Comparison of ENCODE assay signal across 13 mouse cellular contexts in genomic region chr2:5706618-5707017, GRCm38 (mm10). TPM values are rescaled to one million over a fixed set of nuclear protein-coding genes. Genes with fewer than 3 reads are reported as not detected.
A peak's percentile ranks its signal among the peaks of the same experiment; 100 is the strongest.
DNase-seq lines count a peak whose midpoint lies in the region; ATAC-seq and TF ChIP-seq lines count a peak whose summit lies in the region.
"Had no signal": no experiment of that assay in that cellular context is flagged by ENCODE, and none has a peak within 500 bp of the region (broad histone marks: within the 10 kb centered on the region; RNA-seq: fewer than 3 reads in every experiment).

No protein-coding gene starts in this region.

- intact Hi-C loops in left cerebral cortex, postnatal 14 days (cut with DNase I): no loop called here

- H3K9ac ChIP-seq in lung, postnatal 0 days (replicated peaks; ENCODE audit: low read depth): no peak overlapping the region
- H3K9ac ChIP-seq: forebrain, embryonic 13.5 days; hindbrain, embryonic 14.5 days; limb, embryonic 15.5 days had no signal

- H3K27me3 ChIP-seq in lung, postnatal 0 days (replicated peaks; ENCODE audit: insufficient read depth, low read length): no peaks in the 10 kb centered on the region

- DNase-seq in lung, postnatal 14 days: peak; percentile 3
- no peak for DNase-seq in lung, postnatal 0 days (ENCODE audit: low spot score)
- DNase-seq in MN1 (ENCODE audit: low spot score): peak; percentile 29
- peak; percentile 46 to 61 for DNase-seq in cerebellum, postnatal 25 days
- DNase-seq in thymus, postnatal 0 days (ENCODE audit: low spot score): peak; percentile 79
- no peak for DNase-seq in heart, adult 9 months (ENCODE audit: low spot score in 2 of 2)
- DNase-seq in left cerebral cortex, postnatal 14 days (ENCODE audit: low spot score in 2 of 2): no peak
- DNase-seq: adrenal gland, postnatal 25 days; kidney, postnatal 4 days had no signal

- ATAC-seq in lung, postnatal 0 days: no peak
- ATAC-seq: forebrain, embryonic 13.5 days had no signal

- no peak overlapping the region for H3K4me2 ChIP-seq in lung, postnatal 0 days (replicated peaks; ENCODE audit: low read depth, low read length)
- H3K4me2 ChIP-seq: forebrain, embryonic 13.5 days; hindbrain, embryonic 14.5 days; limb, embryonic 15.5 days had no signal

- no peaks in the 10 kb centered on the region for H3K4me1 ChIP-seq in lung, postnatal 0 days (ENCODE audit: insufficient read depth, low read depth, low read length)
- H3K4me1 ChIP-seq: forebrain, embryonic 13.5 days; limb, embryonic 15.5 days; midbrain, embryonic 10.5 days had no signal

- no peak overlapping the region for H3K27ac ChIP-seq in lung, postnatal 0 days (ENCODE audit: low read length)
- H3K27ac ChIP-seq: forebrain, embryonic 13.5 days; hindbrain, embryonic 14.5 days; limb, embryonic 15.5 days; midbrain, embryonic 10.5 days had no signal

- no peak for TF ChIP-seq CTCF in lung, postnatal 0 days (IDR thresholded peaks at IDR 0.05)

- WGBS in lung, postnatal 0 days: 69% methylated on average over 4 of the region's 4 CpGs

- no peak overlapping the region for H3K4me3 ChIP-seq in lung, postnatal 0 days (ENCODE audit: low read depth, low read length)
- H3K4me3 ChIP-seq: forebrain, embryonic 13.5 days; limb, embryonic 15.5 days; midbrain, embryonic 10.5 days had no signal

- no peaks in the 10 kb centered on the region for H3K36me3 ChIP-seq in lung, postnatal 0 days (ENCODE audit: insufficient read depth, low read length)
- H3K36me3 ChIP-seq: limb, embryonic 15.5 days; midbrain, embryonic 10.5 days had no signal

- TF ChIP-seq EP300 in lung, postnatal 0 days (IDR thresholded peaks at IDR 0.05): no peak

- H3K9me3 ChIP-seq in lung, postnatal 0 days (ENCODE audit: low read length): no peaks in the 10 kb centered on the region
- H3K9me3 ChIP-seq: forebrain, embryonic 13.5 days; limb, embryonic 15.5 days; midbrain, embryonic 10.5 days had no signal

RNA-seq across cellular contexts. Expression of gene Camk1d, which starts 7.7 kb away (rescaled TPM):
- 2.2 and 2.5 TPM in 2 replicates for polyA plus RNA-seq in lung, postnatal 0 days (2015; fragmentation: Nextera tagmentation; extraction: Ambion mirVana)
- polyA plus RNA-seq in thymus, postnatal 0 days (2015; fragmentation: Nextera tagmentation; extraction: Ambion mirVana): 10.0 and 14.4 TPM in 2 replicates
- 100 to 1,000 TPM in 1 of 2 experiments, 10 to 100 TPM in 1; 97.7 to 107 TPM for total RNA-seq in left cerebral cortex, postnatal 14 days (2021)

Comparison
In these comparisons a context has a peak if more than half of its experiments do, and no peak if none do; other contexts are left out.
1. DNase-seq: peak in lung, postnatal 14 days (single experiment), MN1 (single experiment), cerebellum, postnatal 25 days (2 of 2) and thymus, postnatal 0 days (single experiment); none in lung, postnatal 0 days (single experiment), heart, adult 9 months (0 of 2) and left cerebral cortex, postnatal 14 days (0 of 2).